Mouse (Mus musculus) erythroblast, embryonic 14.5 days (primary cell): ENCODE measurements around the gene Gng7.

Source experiments
- GATA1 ChIP-seq: IDR thresholded peaks from 2 replicates; pipeline ENCODE4 v1.6.1; 2012; ENCODE audit warnings: low read length, inconsistent platforms, mixed read lengths
- TAL1 ChIP-seq: IDR thresholded peaks from 3 replicates; pipeline ENCODE4 v1.6.1; 2012; ENCODE audit warnings: low read length, inconsistent platforms, mixed read lengths

DNA sequence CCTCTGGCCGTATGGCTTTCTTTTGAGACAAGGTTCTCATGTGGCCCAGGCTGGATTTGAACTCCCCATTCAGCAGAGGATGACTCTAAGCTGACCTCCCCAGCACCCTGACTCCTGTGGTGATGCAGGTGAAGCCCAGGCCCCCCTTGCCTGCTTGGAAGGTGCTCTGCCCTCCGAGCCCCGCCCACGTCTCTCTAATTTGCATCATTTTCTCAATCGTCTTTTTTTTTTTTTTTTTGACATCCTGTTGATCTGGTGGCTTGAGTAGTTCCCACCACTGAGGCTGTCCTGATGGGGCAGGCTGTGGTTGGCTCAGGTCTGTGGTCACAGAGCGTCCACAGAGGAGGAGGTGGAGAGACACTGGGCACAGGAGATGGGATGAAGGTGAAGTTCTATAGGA, 25.3 kb downstream of the Gng7 start:
- no peak for TF ChIP-seq GATA1
- no peak for TF ChIP-seq TAL1
